8 mouse cellular contexts compared by ENCODE assay signal in genomic region chr3:84258518-84259031, GRCm38 (mm10). TPM values are rescaled to one million over a fixed set of nuclear protein-coding genes. Genes with fewer than 3 reads are reported as not detected.
A peak's percentile ranks its signal among the peaks of the same experiment; 100 is the strongest.
DNase-seq lines count a peak whose midpoint lies in the region; ATAC-seq lines count a peak whose summit lies in the region.

No protein-coding gene starts in this region.

- WGBS in kidney, embryonic 14.5 days, result 6% methylated on average over 13 of the region's 13 CpGs
- WGBS in embryonic facial prominence, embryonic 12.5 days, result 6% methylated on average over 13 of the region's 13 CpGs
- 6% methylated on average over 13 of the region's 13 CpGs for WGBS in limb, embryonic 12.5 days
- 5% methylated on average over 13 of the region's 13 CpGs for WGBS in neural tube, embryonic 15.5 days

- no peaks in the 10 kb centered on the region for H3K9me3 ChIP-seq in kidney, embryonic 14.5 days (ENCODE audit: control insufficient read depth, low read length)
- H3K9me3 ChIP-seq in embryonic facial prominence, embryonic 12.5 days, result no peaks in the 10 kb centered on the region
- H3K9me3 ChIP-seq in limb, embryonic 12.5 days, result no peaks in the 10 kb centered on the region
- no peaks in the 10 kb centered on the region for H3K9me3 ChIP-seq in neural tube, embryonic 15.5 days (replicated peaks)

- H3K27ac ChIP-seq in kidney, embryonic 14.5 days (ENCODE audit: low read depth, low read length), result no peak overlapping the region
- no peak overlapping the region for H3K27ac ChIP-seq in embryonic facial prominence, embryonic 12.5 days
- no peak overlapping the region for H3K27ac ChIP-seq in limb, embryonic 12.5 days
- H3K27ac ChIP-seq in neural tube, embryonic 15.5 days (replicated peaks), result peak overlapping the region; percentile 93

- peaks cover 29% of the 10 kb centered on the region for H3K4me1 ChIP-seq in kidney, embryonic 14.5 days (ENCODE audit: control insufficient read depth, insufficient read depth, low read length)
- H3K4me1 ChIP-seq in embryonic facial prominence, embryonic 12.5 days, result peaks cover 26% of the 10 kb centered on the region
- peaks cover 32% of the 10 kb centered on the region for H3K4me1 ChIP-seq in limb, embryonic 12.5 days (replicated peaks)
- peaks cover 45% of the 10 kb centered on the region for H3K4me1 ChIP-seq in neural tube, embryonic 15.5 days

- H3K4me3 ChIP-seq in kidney, embryonic 14.5 days (ENCODE audit: low read length), result peak overlapping the region; percentile 58
- peak overlapping the region; percentile 69 for H3K4me3 ChIP-seq in embryonic facial prominence, embryonic 12.5 days
- H3K4me3 ChIP-seq in limb, embryonic 12.5 days (replicated peaks), result peak overlapping the region; percentile 64
- peak overlapping the region; percentile 83 for H3K4me3 ChIP-seq in neural tube, embryonic 15.5 days (replicated peaks)

- H3K36me3 ChIP-seq in kidney, embryonic 14.5 days (ENCODE audit: control insufficient read depth, insufficient read depth, low read length), result no peaks in the 10 kb centered on the region
- H3K36me3 ChIP-seq in embryonic facial prominence, embryonic 12.5 days, result no peaks in the 10 kb centered on the region
- H3K36me3 ChIP-seq in limb, embryonic 12.5 days, result no peaks in the 10 kb centered on the region
- H3K36me3 ChIP-seq in neural tube, embryonic 15.5 days, result no peaks in the 10 kb centered on the region

- H3K9ac ChIP-seq in kidney, embryonic 14.5 days (ENCODE audit: low read depth, low read length), result peak overlapping the region; percentile 71
- no peak overlapping the region for H3K9ac ChIP-seq in embryonic facial prominence, embryonic 12.5 days
- no peak overlapping the region for H3K9ac ChIP-seq in limb, embryonic 12.5 days (replicated peaks)
- H3K9ac ChIP-seq in neural tube, embryonic 15.5 days (replicated peaks), result peak overlapping the region; percentile 94

- ATAC-seq in kidney, embryonic 14.5 days (ENCODE audit: low FRiP score, low TSS enrichment), result no peak
- ATAC-seq in embryonic facial prominence, embryonic 12.5 days (ENCODE audit: insufficient number of reproducible peaks, insufficient read depth, low FRiP score, low TSS enrichment), result no peak
- ATAC-seq in limb, embryonic 12.5 days (ENCODE audit: insufficient number of reproducible peaks, insufficient read depth, low FRiP score, low TSS enrichment, low read depth), result no peak
- no peak for ATAC-seq in neural tube, embryonic 15.5 days (ENCODE audit: low FRiP score)

- no peak for DNase-seq in kidney, adult 18-20 months
- DNase-seq in left cerebral cortex, adult 9 months (ENCODE audit: low spot score in 2 of 2), result no peak
- DNase-seq in ovary, postnatal 14 days (ENCODE audit: low spot score), result no peak
- no peak for DNase-seq in kidney, adult 9 months

- H3K27me3 ChIP-seq in kidney, embryonic 14.5 days (ENCODE audit: control insufficient read depth, insufficient read depth, low read length), result no peaks in the 10 kb centered on the region
- H3K27me3 ChIP-seq in embryonic facial prominence, embryonic 12.5 days, result peaks cover 2% of the 10 kb centered on the region; the same call in 1 of the 2 replicates
- H3K27me3 ChIP-seq in limb, embryonic 12.5 days, result peaks cover 51% of the 10 kb centered on the region
- H3K27me3 ChIP-seq in neural tube, embryonic 15.5 days (replicated peaks), result no peaks in the 10 kb centered on the region

- peak overlapping the region; percentile 96 for H3K4me2 ChIP-seq in kidney, embryonic 14.5 days (replicated peaks; ENCODE audit: low read depth, low read length)
- H3K4me2 ChIP-seq in embryonic facial prominence, embryonic 12.5 days (replicated peaks), result peak overlapping the region; percentile 93
- H3K4me2 ChIP-seq in limb, embryonic 12.5 days, result peak overlapping the region; percentile 98
- H3K4me2 ChIP-seq in neural tube, embryonic 15.5 days, result peak overlapping the region; percentile 83

RNA-seq across cellular contexts. Expression of gene Trim2, which starts 48.1 kb away (rescaled TPM):
- polyA plus RNA-seq in kidney, embryonic 14.5 days (2014; fragmentation: Nextera tagmentation; extraction: Ambion mirVana), result 21.6 and 32.6 TPM in 2 replicates
- polyA plus RNA-seq in embryonic facial prominence, embryonic 12.5 days (2016; fragmentation: Nextera tagmentation; extraction: Ambion mirVana), result 38.2 and 39.2 TPM in 2 replicates
- polyA plus RNA-seq in limb, embryonic 12.5 days (2016; fragmentation: Nextera tagmentation; extraction: Ambion mirVana), result 17.8 and 18.5 TPM in 2 replicates
- polyA plus RNA-seq in neural tube, embryonic 15.5 days (2015; fragmentation: Nextera tagmentation; extraction: Ambion mirVana), result 108 and 137 TPM in 2 replicates

Comparison
In these comparisons a context has a peak if more than half of its experiments do, and no peak if none do; other contexts are left out.
1. H3K9ac ChIP-seq: peak in kidney, embryonic 14.5 days (single experiment) and neural tube, embryonic 15.5 days (single experiment); none in embryonic facial prominence, embryonic 12.5 days (single experiment) and limb, embryonic 12.5 days (single experiment).
2. Peak in every context shown above with its lines, with median percentiles within 50 percentile points of each other: H3K4me2 ChIP-seq and H3K4me3 ChIP-seq.